Mouse (Mus musculus) E14TG2a.4 (cell line): ENCODE measurements around the gene Asb10.

Experiments
- CTCF ChIP-seq: conservative IDR thresholded peaks from 2 replicates; pipeline ENCODE4 v1.5.1; 2014; ENCODE audit warnings: low read length
- NANOG ChIP-seq: IDR thresholded peaks from 2 replicates; pipeline ENCODE4 v1.6.1; 2014; ENCODE audit warnings: borderline replicate concordance, low read length, mixed read lengths
- POU5F1 ChIP-seq: IDR thresholded peaks from 2 replicates; pipeline ENCODE4 v1.6.1; 2014; ENCODE audit warnings: low read length, borderline replicate concordance

DNA sequence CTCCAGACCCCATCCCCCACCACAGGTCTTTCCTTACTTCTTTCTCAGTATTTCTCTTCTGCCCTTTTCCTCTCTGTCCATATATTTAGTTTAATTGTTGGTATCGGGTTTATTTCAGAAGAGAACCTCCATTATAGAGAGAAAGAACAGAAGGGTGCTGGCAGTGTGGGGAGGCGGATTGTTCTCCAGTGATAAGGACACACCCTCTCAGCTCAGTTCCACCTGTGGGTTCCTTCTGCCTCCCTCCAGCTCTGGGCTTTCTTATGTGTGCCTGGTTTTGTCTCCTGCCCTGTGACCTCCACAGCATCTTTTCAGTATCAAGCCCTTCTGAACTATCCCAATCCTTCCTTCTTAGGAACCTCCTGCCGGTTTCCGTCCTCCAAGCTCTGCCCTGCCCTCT is 16.3 kb downstream of the Asb10 start:
- TF ChIP-seq CTCF (no peak), NANOG (no peak), POU5F1 (no peak)
